Mouse (Mus musculus) C2C12 (cell line): ENCODE measurements around the gene Odf3l1.

Source experiments
- CEBPB ChIP-seq: IDR thresholded peaks from one replicate; pipeline ENCODE4 v1.6.1; 2011; ENCODE audit warnings: low read depth, mild to moderate bottlenecking, control low read depth, moderate library complexity
- CTCF ChIP-seq: IDR thresholded peaks from one replicate; pipeline ENCODE4 v1.5.1; 2011; ENCODE audit not compliant: control insufficient read depth, insufficient read depth, insufficient read length
- MAX ChIP-seq: IDR thresholded peaks from one replicate; pipeline ENCODE4 v1.6.1; 2011; ENCODE audit warnings: mild to moderate bottlenecking, control low read depth
- MYOD1 ChIP-seq: IDR thresholded peaks from one replicate; pipeline ENCODE4 v1.6.1; 2011; ENCODE audit warnings: low read depth; ENCODE audit not compliant: control insufficient read depth, insufficient read length
- MYOG ChIP-seq: IDR thresholded peaks from one replicate; pipeline ENCODE4 v1.6.1; 2011; ENCODE audit not compliant: control insufficient read depth, insufficient read length; ENCODE audit errors: extremely low read depth
- USF1 ChIP-seq: IDR thresholded peaks from one replicate; pipeline ENCODE4 v1.6.1; 2011; ENCODE audit warnings: low read depth, mild to moderate bottlenecking, control low read depth, moderate library complexity

DNA sequence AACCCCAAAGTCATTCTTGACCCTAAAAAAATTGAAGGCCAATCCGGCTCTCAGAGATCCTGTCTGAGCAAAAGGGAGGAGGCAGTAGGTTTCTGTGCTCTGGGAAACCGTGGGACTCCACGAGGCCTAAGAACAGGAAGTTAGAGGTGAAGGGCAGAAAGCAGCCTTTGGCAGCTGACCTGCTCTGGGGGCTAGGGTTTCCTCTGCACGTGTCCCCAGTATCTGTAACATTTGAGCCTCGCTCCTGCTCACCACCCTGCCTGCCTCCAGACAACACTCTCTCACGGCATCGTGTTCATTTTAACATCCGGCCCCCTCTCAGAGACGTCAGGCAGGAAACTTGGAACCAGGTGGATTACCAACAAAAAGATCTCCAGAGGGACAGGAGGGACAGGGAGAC is 36.1 kb upstream of the Odf3l1 start:
- TF ChIP-seq CTCF (no peak), MYOG (no peak), USF1 (no peak), MYOD1 (no peak), MAX (no peak), CEBPB (no peak)
